Mouse (Mus musculus) heart, adult 2 months (tissue): ENCODE data around the gene Hist1h4m.
A peak's percentile ranks its signal among the peaks of the same experiment; 100 is the strongest.

Experiments used
- CTCF ChIP-seq: fragments of 200-600 bp; IDR thresholded peaks from 2 replicates; pipeline ENCODE4 v1.8.1; 2022; ENCODE audit warnings: antibody characterized with exemption, mild to moderate bottlenecking, moderate library complexity
- EP300 ChIP-seq: fragments of 200-500 bp; IDR thresholded peaks from 2 replicates; pipeline ENCODE4 v1.6.1; 2011; ENCODE audit warnings: low read depth, low read length, control low read depth; ENCODE audit not compliant: insufficient read depth
- POLR2A ChIP-seq: fragments of 200-500 bp; IDR thresholded peaks from 2 replicates; pipeline ENCODE4 v1.6.1; 2011; ENCODE audit warnings: mild to moderate bottlenecking, low read depth, low read length, control low read depth; ENCODE audit not compliant: insufficient read depth

DNA sequence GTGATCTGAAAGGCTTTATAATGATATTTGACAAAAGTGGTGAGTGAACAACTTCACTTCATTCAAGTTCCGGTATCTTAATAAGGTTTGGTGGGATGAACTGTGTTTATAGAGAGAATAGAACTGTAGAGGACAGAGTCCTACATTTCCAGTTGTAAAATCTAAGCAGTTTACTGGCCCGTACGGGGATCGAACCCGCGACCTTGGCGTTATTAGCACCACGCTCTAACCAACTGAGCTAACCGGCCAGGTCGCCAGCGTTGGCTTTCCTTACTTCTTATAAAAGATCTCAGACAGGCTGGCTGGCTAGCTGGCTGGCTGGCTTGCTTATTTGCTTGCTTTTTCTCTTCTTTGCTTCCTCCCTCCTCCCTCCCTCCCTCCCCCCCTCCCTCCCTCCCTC, 43.6 kb downstream of the Hist1h4m start:
- TF ChIP-seq EP300 (0 out of 2 replicates have a peak, but pooled peaks have one; percentile 41), CTCF (no peak), POLR2A (no peak)
